Mouse (Mus musculus): ENCODE results near the gene Ctnna3. TPM values are rescaled to one million over a fixed set of nuclear protein-coding genes. Genes with fewer than 3 reads are reported as not detected.

Gene Ctnna3
- total and polyA plus RNA-seq, 3 experiments = not detected

DNA sequence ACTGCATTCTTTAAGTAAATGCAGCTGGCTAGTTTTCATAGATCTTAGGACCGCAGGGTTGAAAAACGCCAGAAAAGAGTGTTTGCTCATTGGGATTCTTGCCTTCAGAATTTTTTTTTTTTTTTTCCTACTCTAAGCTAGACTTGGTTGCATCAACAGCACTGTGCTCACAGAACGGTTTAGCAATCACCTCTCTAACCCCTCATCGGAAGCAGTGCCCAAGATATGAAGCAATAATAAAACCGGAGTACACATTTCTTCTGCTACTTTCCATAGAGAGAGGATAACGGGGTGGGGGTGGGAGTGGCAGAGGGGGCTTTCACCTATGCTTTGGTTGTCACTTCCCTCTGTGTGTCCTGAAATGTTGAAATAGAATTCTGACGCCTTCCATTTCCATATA is 14.0 kb upstream of the Ctnna3 start:
- Histone ChIP-seq H3K79me2 (ENCODE audit: control insufficient read depth, insufficient read depth, low read length, poor library complexity) (no peaks in the 10 kb centered on the region), H3K27ac (ENCODE audit: control insufficient read depth, low read depth, low read length) (no peak overlapping the region), H3K27me3 (ENCODE audit: control insufficient read depth in 1 of 2, insufficient read depth in 2 of 2, low read length in 2 of 2) (no peaks in the 10 kb centered on the region; a peak in 1 of 4 replicates), H3K4me3 (ENCODE audit: control insufficient read depth in 1 of 2, insufficient read depth in 1 of 2, low read depth in 2 of 2, low read length in 2 of 2) (peak overlapping the region; percentile 52; a peak in 3 of 4 replicates), H3K4me1 (ENCODE audit: control insufficient read depth in 1 of 2, insufficient read depth in 2 of 2, low read length in 2 of 2) (peaks cover 2 to 15% of the 10 kb centered on the region in 2 experiments; a peak in 3 of 4 replicates), H3K9me3 (replicated peaks; ENCODE audit: insufficient read depth, low read length) (no peaks in the 10 kb centered on the region), H3K36me3 (ENCODE audit: control insufficient read depth in 1 of 2, insufficient read depth in 2 of 2, low read length in 2 of 2) (peaks cover 0 to 4% of the 10 kb centered on the region in 2 experiments; a peak in 2 of 4 replicates), H3K9ac (ENCODE audit: control insufficient read depth, low read depth, low read length, poor library complexity, severe bottlenecking) (no peak overlapping the region)
- no peak for DNase-seq (ENCODE audit: low read depth, low spot score)
- TF ChIP-seq GATA1 (IDR thresholded peaks at IDR 0.05; ENCODE audit: low read depth, low read length) (no peak), CHD2 (IDR thresholded peaks at IDR 0.05; ENCODE audit: low read length) (no peak), CHD1 (IDR thresholded peaks at IDR 0.05; ENCODE audit: low read depth, low read length) (no peak), TBP (IDR thresholded peaks at IDR 0.05; ENCODE audit: low read depth, low read length) (no peak), MEF2A (IDR thresholded peaks at IDR 0.05; ENCODE audit: extremely low read depth, insufficient replicate concordance, low read depth, low read length, poor library complexity, severe bottlenecking) (no peak), JUND (IDR thresholded peaks at IDR 0.05; ENCODE audit: low read depth, low read length) (no peak), EP300 (IDR thresholded peaks at IDR 0.05; ENCODE audit: low read depth in 1 of 2, low read length in 2 of 2) (no peak)

DNA sequence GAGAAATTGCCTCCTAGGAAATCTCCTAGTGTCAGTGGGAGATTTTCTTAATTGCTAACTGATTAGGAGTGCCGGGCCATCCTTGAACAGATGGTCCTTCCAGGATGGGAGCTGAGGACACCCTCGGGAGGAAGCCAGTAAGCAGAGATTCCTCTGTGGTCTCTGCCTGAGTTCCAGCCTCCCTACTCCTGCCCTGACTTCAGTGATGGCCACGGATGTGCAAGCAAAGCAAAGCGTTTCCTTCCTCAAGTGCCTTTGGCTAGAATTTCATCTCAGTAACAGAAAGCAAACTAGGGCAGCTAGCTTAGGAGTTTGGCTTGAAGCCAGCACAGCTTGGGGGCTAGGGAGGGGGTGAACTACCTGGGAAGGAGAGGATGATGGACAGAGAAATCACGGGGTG is 12.8 kb upstream of the Ctnna3 start:
- Histone ChIP-seq H3K4me1 (ENCODE audit: control insufficient read depth in 1 of 2, insufficient read depth in 2 of 2, low read length in 2 of 2) (peaks cover 0 to 11% of the 10 kb centered on the region in 2 experiments; a peak in 1 of 4 replicates), H3K27me3 (ENCODE audit: control insufficient read depth in 1 of 2, insufficient read depth in 2 of 2, low read length in 2 of 2) (no peaks in the 10 kb centered on the region; a peak in 1 of 4 replicates), H3K9me3 (replicated peaks; ENCODE audit: insufficient read depth, low read length) (no peaks in the 10 kb centered on the region), H3K79me2 (ENCODE audit: control insufficient read depth, insufficient read depth, low read length, poor library complexity) (no peaks in the 10 kb centered on the region), H3K4me3 (ENCODE audit: control insufficient read depth in 1 of 2, insufficient read depth in 1 of 2, low read depth in 2 of 2, low read length in 2 of 2) (no peak overlapping the region), H3K9ac (ENCODE audit: control insufficient read depth, low read depth, low read length, poor library complexity, severe bottlenecking) (no peak overlapping the region), H3K27ac (ENCODE audit: control insufficient read depth, low read depth, low read length) (no peak overlapping the region), H3K36me3 (ENCODE audit: control insufficient read depth in 1 of 2, insufficient read depth in 2 of 2, low read length in 2 of 2) (peaks cover 0 to 2% of the 10 kb centered on the region in 2 experiments; a peak in 1 of 4 replicates)
- DNase-seq (ENCODE audit: low read depth, low spot score) = no peak
- TF ChIP-seq USF2 (IDR thresholded peaks at IDR 0.05; ENCODE audit: borderline replicate concordance in 1 of 2, insufficient read depth in 1 of 2, low read depth in 1 of 2, low read length in 2 of 2) (no peak), POLR2AphosphoS2 (IDR thresholded peaks at IDR 0.05; ENCODE audit: low read length) (no peak), GABPA (IDR thresholded peaks at IDR 0.05; ENCODE audit: low read depth, low read length) (no peak), ZC3H11A (IDR thresholded peaks at IDR 0.05; ENCODE audit: low read depth, low read length) (no peak), JUND (IDR thresholded peaks at IDR 0.05; ENCODE audit: low read depth, low read length) (no peak), GATA1 (IDR thresholded peaks at IDR 0.05; ENCODE audit: low read depth, low read length) (no peak), CTCF (IDR thresholded peaks at IDR 0.05 in 2 of 3, conservative IDR thresholded peaks at IDR 0.05 in 1 of 3; ENCODE audit: control insufficient read depth in 1 of 3, insufficient read depth in 1 of 3, low read depth in 2 of 3, low read length in 3 of 3, poor library complexity in 1 of 3, severe bottlenecking in 1 of 3) (no peak), ELF1 (IDR thresholded peaks at IDR 0.05; ENCODE audit: low read depth, low read length) (no peak), SIN3A (IDR thresholded peaks at IDR 0.05; ENCODE audit: low read length) (no peak), MAZ (IDR thresholded peaks at IDR 0.05; ENCODE audit: low read depth, low read length) (no peak), UBTF (IDR thresholded peaks at IDR 0.05; ENCODE audit: borderline replicate concordance, insufficient read depth, low read depth, low read length) (no peak), MEF2A (IDR thresholded peaks at IDR 0.05; ENCODE audit: extremely low read depth, insufficient replicate concordance, low read depth, low read length, poor library complexity, severe bottlenecking) (no peak), CHD1 (IDR thresholded peaks at IDR 0.05; ENCODE audit: low read depth, low read length) (no peak), MYC (IDR thresholded peaks at IDR 0.05; ENCODE audit: low read depth, low read length) (no peak), NELFE (IDR thresholded peaks at IDR 0.05; ENCODE audit: low read depth, low read length) (no peak)
